Mouse (Mus musculus) layer of hippocampus, adult 11-12 months (tissue): Measurements from ENCODE around the gene Vmn2r124.
"Not testable (repeated sequence)": the region's sequence is repeated elsewhere in the genome, so short reads cannot be mapped to it uniquely, and the experiment has no call there.

Experiments used
- DNase-seq: peaks from one replicate; pipeline ENCODE4 v3.0.0; 2022; ENCODE audit warnings: low spot score

Gene Vmn2r124

GRCm38 (mm10) chr17:18049124-18049523 lies at the start of gene Vmn2r124:
Vmn2r124 (plus strand) TSS chr17:18049424.
- DNase-seq, result no peak

GRCm38 (mm10) chr17:18004752-18005151 lies 44.5 kb upstream of the Vmn2r124 start:
- DNase-seq, result no peak

- DNase-seq, result no peak
Observed at GRCm38 (mm10) chr17:18021433-18021832, 27.8 kb upstream of the Vmn2r124 start, which contains the start of gene Fpr-rs4. Fpr-rs4 (plus strand) TSS chr17:18021733.

- DNase-seq, result not testable (repeated sequence)
Observed at GRCm38 (mm10) chr17:18084716-18085115, 35.5 kb downstream of the Vmn2r124 start, which contains the start of gene Vmn2r91. Vmn2r91 (plus strand) TSS chr17:18085016.

- not testable (repeated sequence) for DNase-seq
Observed at GRCm38 (mm10) chr17:18095626-18096025, 46.4 kb downstream of the Vmn2r124 start.

- not testable (repeated sequence) for DNase-seq
Observed at GRCm38 (mm10) chr17:18102265-18102664, 53.0 kb downstream of the Vmn2r124 start.
